In the genomic region with DNA sequence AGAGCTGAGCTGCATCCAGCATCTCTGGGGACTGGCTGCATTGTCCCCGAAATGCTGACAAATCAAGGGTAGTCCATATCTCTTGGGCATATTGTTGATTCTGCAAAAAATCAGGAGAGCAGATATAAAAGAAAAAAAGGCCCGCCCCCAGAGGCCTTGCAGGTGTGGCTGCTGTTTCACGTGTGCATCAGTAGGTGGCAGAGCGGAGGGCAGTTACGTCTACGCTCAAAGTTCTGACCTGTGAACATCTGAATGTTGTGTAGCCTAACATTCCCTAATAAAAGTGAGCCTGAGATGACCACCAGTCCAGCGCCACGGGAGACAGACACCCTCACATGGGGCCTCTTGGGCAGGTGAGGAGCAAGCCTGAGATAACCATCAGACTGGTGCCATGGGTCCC, we compare ENCODE assay signal across 9 mouse cellular contexts. TPM values are rescaled to one million over a fixed set of nuclear protein-coding genes. Genes with fewer than 3 reads are reported as not detected.
DNase-seq lines count a peak whose midpoint lies in the region; TF ChIP-seq lines count a peak whose summit lies in the region.
"Had no signal": no experiment of that assay in that cellular context is flagged by ENCODE, and none has a peak within 500 bp of the region (broad histone marks: within the 10 kb centered on the region; RNA-seq: fewer than 3 reads in every experiment).

No protein-coding gene starts in this region.

- DNase-seq in kidney, adult 2 months = peak; percentile 30
- DNase-seq in kidney, adult 8-10 months = no peak
- peak; percentile 34 for DNase-seq in thymus, postnatal 0 days (ENCODE audit: low spot score)
- no peak for DNase-seq in thymus, adult 18-20 months
- no peak for DNase-seq in gastrocnemius, adult 18-20 months (ENCODE audit: low spot score)
- no peak for DNase-seq in spleen, postnatal 36 days (ENCODE audit: low spot score in 2 of 2)
- DNase-seq: cerebellum, adult 11-12 months had no signal

- no peaks in the 10 kb centered on the region for H3K36me3 ChIP-seq in kidney, adult 2 months (ENCODE audit: control insufficient read depth, insufficient read depth, low read length)

- TF ChIP-seq POLR2A in kidney, adult 2 months (IDR thresholded peaks at IDR 0.05; ENCODE audit: low read depth, low read length) = no peak
- TF ChIP-seq POLR2A in embryonic fibroblast, embryonic 13.5 days (IDR thresholded peaks at IDR 0.05; ENCODE audit: low read depth, low read length) = no peak

- no peak overlapping the region for H3K4me3 ChIP-seq in kidney, adult 2 months (ENCODE audit: insufficient read depth, low read depth, low read length)
- no peak overlapping the region for H3K4me3 ChIP-seq in embryonic fibroblast, embryonic 13.5 days (ENCODE audit: insufficient read depth, low read length)
- H3K4me3 ChIP-seq: hindbrain, embryonic 15.5 days had no signal

- no peak overlapping the region for H3K27ac ChIP-seq in kidney, adult 2 months (ENCODE audit: insufficient read depth, low read depth, low read length)
- no peak overlapping the region for H3K27ac ChIP-seq in embryonic fibroblast, embryonic 13.5 days (ENCODE audit: insufficient read depth, low read length)
- H3K27ac ChIP-seq: hindbrain, embryonic 15.5 days had no signal

- H3K27me3 ChIP-seq in kidney, adult 2 months (replicated peaks; ENCODE audit: control insufficient read depth, insufficient read depth, low read length) = no peaks in the 10 kb centered on the region

- 36% methylated on average over 8 of the region's 8 CpGs for WGBS in kidney, adult 2 months

- peaks cover 5% of the 10 kb centered on the region; the same call in 1 of the 2 replicates for H3K4me1 ChIP-seq in kidney, adult 2 months (ENCODE audit: control insufficient read depth, insufficient read depth, low read length)
- H3K4me1 ChIP-seq in embryonic fibroblast, embryonic 13.5 days (ENCODE audit: control insufficient read depth, insufficient read depth, low read length) = no peaks in the 10 kb centered on the region

- TF ChIP-seq CTCF in kidney, adult 2 months (conservative IDR thresholded peaks at IDR 0.05; ENCODE audit: insufficient read depth, insufficient read length, low read depth, low read length) = peak; percentile 57
- TF ChIP-seq CTCF in embryonic fibroblast, embryonic 13.5 days (IDR thresholded peaks at IDR 0.05; ENCODE audit: borderline replicate concordance, insufficient read depth, low read length) = peak; percentile 23; the same call in 1 of the 2 replicates

RNA-seq across cellular contexts. Expression of gene 2410131K14Rik, which starts 21.3 kb away (rescaled TPM):
- polyA plus RNA-seq in kidney, adult 2 months (2012; rRNA removed) = 10.0 and 11.0 TPM in 2 replicates
- 4.2 and 4.7 TPM in 2 replicates for polyA plus RNA-seq in thymus, postnatal 0 days (2015; fragmentation: Nextera tagmentation; extraction: Ambion mirVana)
- polyA plus RNA-seq in embryonic fibroblast, embryonic 13.5 days (2011; ENCODE audit: insufficient read length, low read depth, missing spikeins) = 8.9 and 11.7 TPM in 2 replicates
- 1 to 10 TPM; 3.6 to 4.7 TPM for total RNA-seq in gastrocnemius, adult 18-20 months (2021)

RNA-seq across cellular contexts. Expression of gene Rnft2, which starts 21.4 kb away (rescaled TPM):
- 1.8 and 2.9 TPM in 2 replicates for polyA plus RNA-seq in kidney, adult 2 months (2012; rRNA removed)
- polyA plus RNA-seq in thymus, postnatal 0 days (2015; fragmentation: Nextera tagmentation; extraction: Ambion mirVana) = 0.51 and 0.58 TPM in 2 replicates
- 2.9 and 5.1 TPM in 2 replicates for polyA plus RNA-seq in embryonic fibroblast, embryonic 13.5 days (2011; ENCODE audit: insufficient read length, low read depth, missing spikeins)
- total RNA-seq in gastrocnemius, adult 18-20 months (2021) = 1 to 10 TPM in 1 of 2 experiments, under 1 TPM in 1; 0.90 to 1.6 TPM

Comparison
In these comparisons a context has a peak if more than half of its experiments do, and no peak if none do; other contexts are left out.
1. DNase-seq: peak in kidney, adult 2 months (single experiment) and thymus, postnatal 0 days (single experiment); none in kidney, adult 8-10 months (0 of 2), thymus, adult 18-20 months (0 of 2), gastrocnemius, adult 18-20 months (single experiment) and spleen, postnatal 36 days (0 of 2).